ENCODE assay signal across 12 mouse cellular contexts in the genomic region with DNA sequence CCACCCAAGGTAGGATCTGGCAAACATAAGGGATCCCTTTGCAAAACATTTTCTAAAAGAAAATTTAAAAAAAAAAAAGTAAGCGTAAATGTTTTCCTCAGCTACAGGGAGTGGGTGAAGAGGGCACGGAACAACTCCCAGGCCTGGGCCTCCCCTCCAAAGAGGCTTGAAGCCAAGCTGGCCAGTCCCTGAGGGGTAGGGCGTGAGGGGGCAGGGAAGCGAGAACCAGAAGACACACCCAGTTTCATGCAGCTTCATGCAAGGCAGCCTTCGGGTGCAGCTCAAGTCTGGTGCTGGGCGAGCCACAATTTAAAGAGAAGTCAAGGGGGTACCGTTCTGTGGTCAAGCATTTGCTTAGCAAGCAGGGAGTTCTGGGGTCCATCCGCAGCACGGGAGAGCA. TPM values are rescaled to one million over a fixed set of nuclear protein-coding genes. Genes with fewer than 3 reads are reported as not detected.
DNase-seq lines count a peak whose midpoint lies in the region; ATAC-seq lines count a peak whose summit lies in the region.
"Had no signal": no experiment of that assay in that cellular context is flagged by ENCODE, and none has a peak within 500 bp of the region (broad histone marks: within the 10 kb centered on the region; RNA-seq: fewer than 3 reads in every experiment).

No protein-coding gene starts in this region.

- WGBS in heart, embryonic 10.5 days: 77% methylated on average over 9 of the region's 9 CpGs
- 61% methylated on average over 9 of the region's 9 CpGs for WGBS in lung, embryonic 16.5 days

- no peak for ATAC-seq in lung, embryonic 16.5 days (ENCODE audit: low read depth)

- peak; percentile 67 for DNase-seq in adrenal gland, adult 2 months
- no peak for DNase-seq in adrenal gland, adult 8-10 months
- DNase-seq in adipocyte (ENCODE audit: low spot score): peak; percentile 86
- no peak for DNase-seq in heart, embryonic 10.5 days (ENCODE audit: low spot score)
- DNase-seq in natural killer cell, adult 2 months (ENCODE audit: low spot score in 2 of 2): no peak
- DNase-seq in left cerebral cortex, adult 18-20 months (ENCODE audit: low spot score in 2 of 2): no peak
- no peak for DNase-seq in right cerebral cortex, postnatal 4 days
- DNase-seq: cerebellum, adult 8-10 months; lung, embryonic 14.5 days had no signal

- peaks cover 43% of the 10 kb centered on the region for H3K36me3 ChIP-seq in heart, embryonic 10.5 days
- peaks cover 5% of the 10 kb centered on the region for H3K36me3 ChIP-seq in lung, embryonic 16.5 days (ENCODE audit: control insufficient read depth, insufficient read depth, low read length)
- H3K36me3 ChIP-seq: hindbrain, embryonic 13.5 days; neural tube, embryonic 13.5 days had no signal

- peak overlapping the region; percentile 19; the same call in 1 of the 2 replicates for H3K4me2 ChIP-seq in lung, embryonic 16.5 days (ENCODE audit: low read depth, low read length)
- H3K4me2 ChIP-seq: hindbrain, embryonic 13.5 days; lung, embryonic 14.5 days; neural tube, embryonic 13.5 days had no signal

- H3K4me3 ChIP-seq in heart, embryonic 10.5 days: no peak overlapping the region
- no peak overlapping the region for H3K4me3 ChIP-seq in lung, embryonic 16.5 days (ENCODE audit: low read length)
- H3K4me3 ChIP-seq: hindbrain, embryonic 13.5 days; neural tube, embryonic 13.5 days had no signal

- peak overlapping the region; percentile 24; the same call in 1 of the 2 replicates for H3K27ac ChIP-seq in heart, embryonic 10.5 days
- peak overlapping the region; percentile 72 for H3K27ac ChIP-seq in lung, embryonic 16.5 days (ENCODE audit: low read length)
- H3K27ac ChIP-seq: hindbrain, embryonic 13.5 days; neural tube, embryonic 13.5 days had no signal

- peak overlapping the region; percentile 17; the same call in 1 of the 2 replicates for H3K9ac ChIP-seq in lung, embryonic 16.5 days (ENCODE audit: low read length)
- H3K9ac ChIP-seq: hindbrain, embryonic 13.5 days; lung, embryonic 14.5 days; neural tube, embryonic 13.5 days had no signal

- H3K27me3 ChIP-seq in heart, embryonic 10.5 days (ENCODE audit: insufficient read depth, poor library complexity, severe bottlenecking): peaks cover 33% of the 10 kb centered on the region
- peaks cover 6% of the 10 kb centered on the region; the same call in 1 of the 2 replicates for H3K27me3 ChIP-seq in lung, embryonic 16.5 days (ENCODE audit: control insufficient read depth, insufficient read depth, low read depth, low read length)

- no peaks in the 10 kb centered on the region for H3K9me3 ChIP-seq in heart, embryonic 10.5 days
- no peaks in the 10 kb centered on the region for H3K9me3 ChIP-seq in lung, embryonic 16.5 days (ENCODE audit: control insufficient read depth, low read length)
- H3K9me3 ChIP-seq: hindbrain, embryonic 13.5 days; neural tube, embryonic 13.5 days had no signal

- peaks cover 92% of the 10 kb centered on the region for H3K4me1 ChIP-seq in heart, embryonic 10.5 days
- H3K4me1 ChIP-seq in lung, embryonic 16.5 days (replicated peaks; ENCODE audit: control insufficient read depth, insufficient read depth, low read length): peaks cover 71% of the 10 kb centered on the region

RNA-seq across cellular contexts. Expression of a gene that starts 7.0 kb away (rescaled TPM):
- 100 to 1,000 TPM; 236 to 425 TPM for total RNA-seq in adrenal gland, adult 2 months (2021)
- polyA plus RNA-seq in adrenal gland, adult 2 months (2012; rRNA removed): 193 and 219 TPM in 2 replicates
- total RNA-seq in adrenal gland, adult 8-10 months (2022): 100 to 1,000 TPM; 321 to 363 (median 344) TPM
- polyA plus RNA-seq in heart, embryonic 10.5 days (2016; fragmentation: Nextera tagmentation; extraction: Ambion mirVana): 139 and 252 TPM in 2 replicates
- polyA plus RNA-seq in lung, embryonic 16.5 days (2015; fragmentation: Nextera tagmentation; extraction: Ambion mirVana): 461 and 464 TPM in 2 replicates
- total RNA-seq in left cerebral cortex, adult 18-20 months (2021): 10 to 100 TPM; 22.7 to 24.9 TPM

RNA-seq across cellular contexts. Expression of a gene that starts 24.3 kb away (rescaled TPM):
- 10 to 100 TPM; 76.6 to 79.4 TPM for total RNA-seq in adrenal gland, adult 2 months (2021)
- 45.4 and 54.9 TPM in 2 replicates for polyA plus RNA-seq in adrenal gland, adult 2 months (2012; rRNA removed)
- total RNA-seq in adrenal gland, adult 8-10 months (2022): 100 to 1,000 TPM in 1 of 4 experiments, 10 to 100 TPM in 3; 84.0 to 116 (median 95.7) TPM
- polyA plus RNA-seq in heart, embryonic 10.5 days (2016; fragmentation: Nextera tagmentation; extraction: Ambion mirVana): 33.7 and 41.5 TPM in 2 replicates
- 58.5 and 63.7 TPM in 2 replicates for polyA plus RNA-seq in lung, embryonic 16.5 days (2015; fragmentation: Nextera tagmentation; extraction: Ambion mirVana)
- total RNA-seq in left cerebral cortex, adult 18-20 months (2021): 10 to 100 TPM; 38.8 to 46.7 TPM

RNA-seq across cellular contexts. Expression of a gene that starts 45.6 kb away (rescaled TPM):
- 100 to 1,000 TPM; 116 to 159 TPM for total RNA-seq in adrenal gland, adult 2 months (2021)
- 77.9 and 98.0 TPM in 2 replicates for polyA plus RNA-seq in adrenal gland, adult 2 months (2012; rRNA removed)
- 100 to 1,000 TPM; 155 to 222 (median 186) TPM for total RNA-seq in adrenal gland, adult 8-10 months (2022)
- 54.4 and 66.3 TPM in 2 replicates for polyA plus RNA-seq in heart, embryonic 10.5 days (2016; fragmentation: Nextera tagmentation; extraction: Ambion mirVana)
- polyA plus RNA-seq in lung, embryonic 16.5 days (2015; fragmentation: Nextera tagmentation; extraction: Ambion mirVana): 36.7 and 36.9 TPM in 2 replicates
- total RNA-seq in left cerebral cortex, adult 18-20 months (2021): 100 to 1,000 TPM; 423 to 445 TPM

Comparison
In these comparisons a context has a peak if more than half of its experiments do, and no peak if none do; other contexts are left out.
1. DNase-seq: peak in adrenal gland, adult 2 months (single experiment) and adipocyte (single experiment); none in adrenal gland, adult 8-10 months (single experiment), heart, embryonic 10.5 days (single experiment), natural killer cell, adult 2 months (0 of 2), left cerebral cortex, adult 18-20 months (0 of 2) and right cerebral cortex, postnatal 4 days (single experiment).
2. RNA of a gene that starts 7.0 kb away (total RNA-seq): 236 to 425 TPM in adrenal gland, adult 2 months and 321 to 363 TPM in adrenal gland, adult 8-10 months; 22.7 to 24.9 TPM in left cerebral cortex, adult 18-20 months; every median in the first group is over 4 times any median in the second.